Mouse (Mus musculus): Measurements from ENCODE around the gene Thbs3. TPM values are rescaled to one million over a fixed set of nuclear protein-coding genes. Genes with fewer than 3 reads are reported as not detected.

Thbs3 gene
- 10 to 100 TPM in 1 of 2 experiments, 1 to 10 TPM in 1; 7.7 to 11.4 TPM for total RNA-seq (2021)
- long read RNA-seq, experiment 1, partial matches to known transcripts = 2 of 5 reads
- long read RNA-seq, experiment 1, other reads (novel, unspliced or antisense) = 1 of 5 reads
- long read RNA-seq, experiment 2 = 0 reads

DNA sequence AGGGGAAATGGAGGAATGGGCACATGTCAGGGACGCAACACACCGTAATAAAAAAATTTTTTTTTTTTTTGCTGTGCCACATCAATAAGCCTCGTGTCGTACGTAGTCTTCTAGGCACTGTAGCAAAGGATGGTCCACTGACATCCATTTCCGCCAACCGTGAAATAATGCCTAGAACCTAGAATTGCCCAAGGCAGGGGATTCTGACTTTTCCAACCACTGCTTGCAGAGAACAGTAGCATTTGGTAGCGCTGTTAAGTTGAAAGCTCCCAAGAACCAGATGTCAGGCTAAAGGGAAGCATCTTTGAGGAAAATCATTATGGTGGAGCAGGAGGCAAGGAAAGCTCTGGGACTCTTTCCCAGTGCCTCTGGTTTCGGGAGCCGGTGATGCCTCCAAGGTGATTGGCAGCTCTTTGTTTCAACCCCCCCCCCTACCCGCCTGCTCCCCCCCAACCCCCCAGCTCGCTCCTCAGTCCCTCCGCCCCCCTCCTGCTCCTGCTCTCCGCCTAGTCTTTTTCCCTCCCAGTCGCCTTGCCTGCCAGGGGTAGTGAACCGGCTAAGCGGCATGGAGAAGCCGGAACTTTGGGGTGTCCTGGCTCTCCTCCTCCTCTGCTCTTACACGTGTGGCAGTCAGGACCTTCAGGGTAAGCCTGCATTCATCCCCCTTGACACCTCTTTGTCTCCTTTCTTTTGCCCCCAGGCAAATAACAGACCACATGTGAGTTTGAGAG lies at the start of gene Thbs3:
Gene Thbs3 (plus strand): TSS at position 500 of the 731 bp plus-strand sequence.
- no peak for DNase-seq

DNA sequence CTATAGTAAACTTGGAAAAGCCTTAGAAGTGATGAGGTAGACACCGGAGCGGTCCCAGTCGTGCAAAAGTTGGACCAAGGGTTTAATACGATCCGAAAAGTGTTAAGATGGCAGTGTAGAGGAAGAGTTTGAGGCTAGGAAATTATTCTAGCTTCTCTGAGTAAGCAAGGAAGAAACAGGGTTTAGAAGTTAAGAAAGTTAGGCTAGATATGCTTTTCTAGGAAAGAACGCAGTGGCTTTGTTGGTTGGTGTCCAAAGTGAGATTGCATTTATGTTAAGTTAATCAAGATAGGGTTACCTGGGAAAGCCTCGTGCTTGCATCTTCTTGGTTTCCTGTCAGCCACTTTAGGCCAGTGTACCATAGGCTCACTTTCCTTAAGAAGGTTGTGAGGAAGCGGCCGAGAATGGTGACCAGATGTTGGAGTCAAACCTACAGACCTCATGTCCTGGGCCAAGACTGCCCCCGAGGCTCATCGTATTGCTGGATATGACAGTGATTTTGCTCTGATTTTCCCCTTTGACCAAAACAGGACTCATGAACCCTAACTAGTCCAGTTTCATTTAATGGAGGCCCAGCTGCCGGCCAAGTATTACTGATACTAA lies 49.6 kb upstream of the Thbs3 start:
- DNase-seq = no peak

DNA sequence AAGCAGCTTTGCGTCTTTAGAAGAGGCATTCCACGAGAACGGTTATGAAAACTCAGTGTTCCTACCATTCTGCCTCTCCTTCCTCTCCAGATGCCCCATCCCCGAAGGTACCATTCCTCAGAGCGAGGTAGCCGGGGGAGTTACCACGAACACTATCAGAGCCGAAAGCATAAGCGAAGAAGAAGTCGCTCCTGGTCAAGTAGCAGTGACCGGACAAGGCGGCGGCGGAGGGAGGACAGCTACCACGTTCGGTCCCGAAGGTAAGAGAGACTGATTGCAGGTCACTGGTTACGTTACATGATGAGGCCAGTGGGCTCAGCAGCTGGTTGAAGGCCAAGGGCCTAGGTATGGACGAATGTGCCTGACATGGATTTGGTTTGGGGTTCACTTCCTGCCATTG lies 48.0 kb upstream of the Thbs3 start:
- no peak for DNase-seq

DNA sequence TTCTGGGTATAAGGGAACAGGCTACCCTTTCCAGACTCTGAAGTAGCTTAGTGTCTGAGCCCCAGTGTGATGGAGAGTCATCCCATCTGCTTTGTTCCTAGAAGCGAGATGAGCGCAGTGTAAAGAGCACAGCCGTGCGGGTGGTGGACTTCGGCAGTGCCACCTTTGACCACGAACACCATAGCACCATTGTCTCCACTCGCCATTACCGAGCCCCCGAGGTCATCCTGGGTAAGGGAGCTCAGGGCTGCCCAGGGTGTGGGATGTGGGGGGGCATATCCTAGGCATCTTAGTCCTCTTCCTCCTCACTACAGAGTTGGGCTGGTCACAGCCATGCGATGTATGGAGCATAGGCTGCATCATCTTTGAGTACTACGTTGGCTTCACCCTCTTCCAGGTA lies 40.1 kb upstream of the Thbs3 start:
- no peak for DNase-seq

- no peak for DNase-seq
These were observed 39.4 kb upstream of the Thbs3 start for GRCm38 (mm10) chr3:89175544-89175943.

DNA sequence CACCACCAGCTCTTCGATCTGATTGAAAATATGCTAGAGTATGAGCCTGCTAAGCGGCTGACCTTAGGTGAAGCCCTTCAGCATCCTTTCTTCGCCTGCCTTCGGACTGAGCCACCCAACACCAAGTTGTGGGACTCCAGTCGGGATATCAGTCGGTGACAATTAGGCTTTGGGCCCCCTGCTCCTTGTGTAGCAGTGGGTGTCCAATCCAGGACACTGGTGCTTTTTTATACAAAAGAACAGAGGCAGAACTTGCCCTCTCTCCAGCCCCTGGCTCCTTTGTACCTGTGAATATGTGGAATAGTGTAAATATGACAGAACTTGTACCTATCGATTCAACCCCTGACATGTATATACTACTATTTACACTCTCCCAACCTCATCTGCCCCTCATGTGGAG lies 38.6 kb upstream of the Thbs3 start:
- DNase-seq = no peak

GRCm38 (mm10) chr3:89177242-89178106 lies 37.5 kb upstream of the Thbs3 start, which contains the start of gene Scamp3:
Gene Scamp3, plus strand, starts transcription at chr3:89177473.
- peak; percentile 89 to 90 for DNase-seq

- DNase-seq = no peak
These were observed 36.9 kb upstream of the Thbs3 start for GRCm38 (mm10) chr3:89178107-89178385.

GRCm38 (mm10) chr3:89179056-89179455 lies 35.9 kb upstream of the Thbs3 start:
- no peak for DNase-seq

DNA sequence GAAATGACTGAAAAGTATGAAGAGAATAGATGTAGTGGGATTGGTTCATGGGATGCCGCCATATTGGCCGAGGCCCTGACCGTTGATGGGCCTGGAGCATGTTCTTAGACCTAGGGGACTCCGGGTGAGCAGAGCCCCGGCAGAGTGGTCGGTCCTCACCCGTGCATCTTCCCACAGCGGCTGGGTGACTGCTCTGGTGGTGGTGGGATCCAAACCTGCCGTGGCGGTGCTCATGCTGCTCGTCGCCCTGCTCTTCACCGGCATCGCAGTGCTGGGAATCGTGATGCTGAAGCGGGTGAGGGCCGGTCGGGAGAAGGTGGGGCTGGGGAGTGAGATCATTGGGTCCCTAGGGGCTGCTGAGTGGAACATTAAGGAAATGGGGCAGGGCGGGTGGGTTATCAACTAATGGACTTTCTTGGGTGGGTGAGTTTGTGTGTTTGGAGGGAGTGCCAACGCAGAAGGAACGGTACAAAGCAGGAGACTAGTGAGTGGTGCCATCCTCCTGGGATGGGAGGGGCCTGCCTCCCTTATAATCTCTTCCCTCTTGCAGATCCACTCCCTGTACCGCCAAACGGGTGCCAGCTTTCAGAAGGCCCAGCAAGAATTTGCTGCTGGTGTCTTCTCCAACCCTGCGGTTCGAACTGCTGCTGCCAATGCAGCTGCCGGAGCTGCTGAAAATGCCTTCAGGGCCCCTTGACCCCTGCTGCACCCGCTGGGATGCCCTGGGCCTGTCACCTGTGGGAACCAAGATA lies 33.1 kb upstream of the Thbs3 start:
- no peak for DNase-seq

- DNase-seq = no peak
These were observed 32.4 kb upstream of the Thbs3 start for GRCm38 (mm10) chr3:89182531-89183057.

- peak; percentile 89 to 94 for DNase-seq
These were observed 31.7 kb upstream of the Thbs3 start, which contains the start of gene Fam189b for GRCm38 (mm10) chr3:89183058-89183958. Gene Fam189b, plus strand, starts transcription at chr3:89183143.

GRCm38 (mm10) chr3:89183959-89184315 lies 31.0 kb upstream of the Thbs3 start:
- DNase-seq = no peak

DNA sequence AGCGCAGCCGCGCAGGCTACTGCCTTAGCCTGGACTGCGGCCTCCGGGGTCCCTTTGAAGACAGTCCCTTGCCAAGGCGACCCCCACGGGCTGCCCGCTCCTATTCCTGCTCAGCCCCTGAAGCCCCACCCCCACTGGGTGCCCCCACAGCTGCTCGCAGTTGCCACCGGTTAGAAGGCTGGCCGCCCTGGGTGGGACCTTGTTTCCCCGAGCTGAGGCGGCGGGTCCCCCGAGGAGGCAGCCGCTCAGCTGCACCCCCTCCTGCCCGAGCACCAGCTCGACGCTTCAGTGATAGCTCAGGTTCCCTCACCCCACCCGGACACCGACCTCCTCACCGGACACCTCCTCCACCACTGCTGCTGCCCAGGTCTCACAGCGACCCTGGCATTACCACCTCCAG lies 27.8 kb upstream of the Thbs3 start:
- no peak for DNase-seq

- DNase-seq = no peak
These were observed 27.1 kb upstream of the Thbs3 start for GRCm38 (mm10) chr3:89187690-89188477.

- no peak for DNase-seq
These were observed 26.5 kb upstream of the Thbs3 start for GRCm38 (mm10) chr3:89188478-89188875.

GRCm38 (mm10) chr3:89190436-89190835 lies 24.5 kb upstream of the Thbs3 start:
- no peak for DNase-seq

DNA sequence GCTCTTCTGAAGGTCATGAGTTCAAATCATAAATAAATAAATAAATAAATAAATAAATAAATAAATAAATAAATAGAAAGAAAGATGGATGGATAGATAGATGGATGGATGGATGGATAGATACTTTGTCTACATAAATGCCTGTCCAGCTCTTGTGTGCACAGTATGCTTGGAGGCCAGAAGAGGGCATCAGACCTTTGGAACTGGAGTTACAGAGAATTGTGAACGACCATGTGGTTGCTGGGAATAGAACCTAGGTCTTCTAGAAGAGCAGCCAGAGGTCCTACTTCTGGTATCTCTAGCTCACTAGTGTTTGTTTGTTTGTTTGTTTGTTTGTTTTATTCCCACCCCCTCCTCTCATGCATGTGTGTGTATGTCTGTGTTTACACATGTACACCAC lies 21.6 kb upstream of the Thbs3 start:
- no peak for DNase-seq

DNA sequence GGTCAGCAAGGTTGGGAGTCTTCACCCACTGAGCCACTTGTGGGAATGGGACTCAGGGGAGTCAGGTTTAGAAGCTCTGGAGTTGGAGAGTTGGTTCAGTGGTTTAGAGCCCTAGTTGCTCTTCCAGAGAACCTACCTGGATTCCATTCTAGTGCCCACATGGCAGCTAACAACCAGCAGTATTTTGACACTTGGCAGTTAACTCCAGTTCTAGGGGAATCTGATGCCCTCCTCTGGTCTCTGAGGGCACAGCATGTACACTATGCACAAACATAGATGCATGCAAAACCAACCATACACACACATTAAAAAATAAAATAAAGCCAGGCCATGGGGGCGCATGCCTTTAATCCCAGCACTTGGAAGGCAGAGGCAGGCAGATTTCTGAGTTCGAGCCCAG lies 21.1 kb upstream of the Thbs3 start:
- DNase-seq = no peak

Measured in adrenal gland, postnatal 36 days (tissue).